Mouse (Mus musculus) cerebellum, postnatal 10 days (tissue): ENCODE measurements around the gene Arhgap33.
"Not testable (repeated sequence)": the region's sequence is repeated elsewhere in the genome, so short reads cannot be mapped to it uniquely, and the experiment has no call there.

ENCODE experiments used
- DNase-seq, 2 experiments: peaks; one replicate each; pipeline ENCODE4 v3.0.0; 2021; ENCODE audit warnings: mixed read lengths in 2 of 2

The Arhgap33 gene

DNA sequence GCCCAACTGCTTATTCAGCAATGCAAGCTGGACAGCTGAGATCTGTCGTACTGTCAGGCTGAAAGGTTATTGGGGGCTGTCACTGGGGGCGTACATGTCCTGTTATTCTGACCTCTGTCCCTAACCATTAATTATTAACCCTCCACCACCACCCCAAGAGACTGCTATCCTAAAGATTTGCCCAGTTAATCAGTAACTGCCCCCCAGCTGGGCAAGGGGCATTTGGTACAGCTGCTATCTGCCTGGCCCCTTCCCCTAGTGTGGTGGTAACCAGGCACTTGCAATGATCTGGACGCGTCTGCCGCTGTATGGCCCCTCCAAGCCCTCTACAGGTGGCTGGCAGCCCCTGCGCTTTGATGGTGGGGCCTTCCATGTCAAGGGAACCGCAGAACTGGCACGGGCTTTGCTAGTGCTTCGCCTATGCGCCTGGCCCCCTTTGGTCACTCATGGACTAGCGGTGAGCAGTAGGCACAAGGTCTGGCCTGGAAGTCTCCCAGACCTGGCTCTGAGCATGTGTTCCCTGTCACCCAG is 41.4 kb downstream of the Arhgap33 start, which contains the start of gene Prodh2:
TSS of gene Prodh2 (plus strand) at position 222 of the 531 bp plus-strand sequence.
- no peak for DNase-seq

DNA sequence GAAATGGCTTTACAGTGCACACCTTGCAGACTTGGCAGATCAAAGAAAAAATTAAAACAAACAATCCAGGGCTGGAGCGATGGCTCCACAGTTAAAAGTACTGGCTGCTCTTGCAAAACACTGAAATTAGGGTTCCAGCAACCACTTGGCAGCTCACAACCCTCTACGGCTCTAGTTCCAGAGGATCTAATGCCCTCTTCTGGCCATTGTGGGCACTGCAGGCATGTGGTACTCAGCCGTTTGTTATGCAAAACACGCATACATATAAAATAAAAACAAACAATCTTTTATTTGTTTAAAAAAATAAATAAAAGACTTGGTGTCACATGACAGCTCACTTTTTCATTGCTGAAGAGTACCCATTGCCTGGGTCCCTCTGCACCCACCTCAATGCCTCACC is 42.1 kb downstream of the Arhgap33 start:
- DNase-seq, result peak; percentile 94 to 97

DNA sequence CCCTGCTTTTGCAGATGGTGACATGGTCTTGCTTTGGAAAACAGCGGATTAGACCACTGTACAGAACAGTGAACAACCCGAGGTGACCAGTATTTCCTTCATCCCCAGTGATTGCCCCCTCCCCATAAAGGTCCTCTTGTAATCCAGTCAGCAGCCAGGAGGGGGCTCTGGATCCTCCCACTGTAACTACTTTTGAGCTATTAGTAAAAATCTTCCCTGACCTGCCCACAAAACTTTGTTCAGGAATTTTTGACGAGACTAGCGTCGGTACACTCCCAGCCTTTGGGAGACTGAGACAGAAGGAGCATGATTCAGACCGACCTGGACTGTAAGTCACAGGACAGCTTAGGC is 43.9 kb downstream of the Arhgap33 start:
- no peak for DNase-seq

DNA sequence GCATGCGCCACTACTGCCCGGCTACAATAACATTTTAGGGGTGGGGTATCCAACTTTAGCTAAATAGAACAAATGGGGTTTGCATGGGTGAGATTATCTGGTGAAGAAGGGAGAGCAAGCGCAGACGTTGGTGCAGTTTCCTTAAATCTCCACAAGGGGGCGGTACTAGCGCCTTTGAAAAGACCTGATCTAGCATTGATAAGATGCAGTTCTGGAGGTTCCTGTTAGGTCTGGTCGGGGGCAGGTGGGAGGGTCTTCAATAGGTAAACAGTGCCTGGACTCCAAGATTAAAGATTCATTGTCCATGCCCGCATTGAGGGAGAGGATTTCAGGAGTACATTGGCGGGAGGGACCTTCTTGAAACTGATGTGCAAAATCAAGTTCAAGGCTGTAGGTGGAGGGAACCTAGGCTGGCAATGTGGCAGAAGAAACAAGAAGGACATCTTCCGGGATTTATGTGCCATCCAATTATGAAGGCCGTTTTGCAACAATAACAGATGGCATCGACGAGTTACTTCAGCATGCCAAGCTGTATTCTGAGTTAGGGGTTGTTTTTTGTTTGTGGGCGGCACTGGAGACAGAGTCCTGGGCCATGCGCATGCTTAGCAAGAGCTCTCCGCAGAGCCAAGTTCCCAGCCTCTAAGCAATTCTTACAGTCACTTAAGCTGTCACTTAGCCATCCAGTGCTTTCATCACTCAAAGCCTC is 44.5 kb downstream of the Arhgap33 start:
- DNase-seq, result peak; percentile 74 to 83

DNA sequence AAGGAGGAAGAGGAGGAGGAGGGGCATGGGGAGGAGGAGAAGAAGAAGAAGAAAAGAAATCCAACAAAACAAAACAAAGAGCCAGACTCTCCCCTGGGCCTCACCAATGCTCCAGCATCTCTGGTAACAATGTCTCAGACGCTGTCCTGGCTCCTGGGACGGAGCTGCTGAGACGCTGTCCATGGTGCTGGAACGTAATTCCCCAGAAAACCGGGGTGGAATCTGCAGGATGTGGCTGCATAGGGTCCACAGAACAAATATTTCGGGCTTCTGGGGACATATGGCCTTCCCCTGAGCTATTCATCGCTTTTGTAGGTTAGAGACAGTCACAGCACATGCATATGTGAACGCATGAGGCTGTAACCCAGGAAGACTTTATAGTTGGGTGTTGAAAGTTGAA is 50.6 kb downstream of the Arhgap33 start:
- DNase-seq, result no peak

DNA sequence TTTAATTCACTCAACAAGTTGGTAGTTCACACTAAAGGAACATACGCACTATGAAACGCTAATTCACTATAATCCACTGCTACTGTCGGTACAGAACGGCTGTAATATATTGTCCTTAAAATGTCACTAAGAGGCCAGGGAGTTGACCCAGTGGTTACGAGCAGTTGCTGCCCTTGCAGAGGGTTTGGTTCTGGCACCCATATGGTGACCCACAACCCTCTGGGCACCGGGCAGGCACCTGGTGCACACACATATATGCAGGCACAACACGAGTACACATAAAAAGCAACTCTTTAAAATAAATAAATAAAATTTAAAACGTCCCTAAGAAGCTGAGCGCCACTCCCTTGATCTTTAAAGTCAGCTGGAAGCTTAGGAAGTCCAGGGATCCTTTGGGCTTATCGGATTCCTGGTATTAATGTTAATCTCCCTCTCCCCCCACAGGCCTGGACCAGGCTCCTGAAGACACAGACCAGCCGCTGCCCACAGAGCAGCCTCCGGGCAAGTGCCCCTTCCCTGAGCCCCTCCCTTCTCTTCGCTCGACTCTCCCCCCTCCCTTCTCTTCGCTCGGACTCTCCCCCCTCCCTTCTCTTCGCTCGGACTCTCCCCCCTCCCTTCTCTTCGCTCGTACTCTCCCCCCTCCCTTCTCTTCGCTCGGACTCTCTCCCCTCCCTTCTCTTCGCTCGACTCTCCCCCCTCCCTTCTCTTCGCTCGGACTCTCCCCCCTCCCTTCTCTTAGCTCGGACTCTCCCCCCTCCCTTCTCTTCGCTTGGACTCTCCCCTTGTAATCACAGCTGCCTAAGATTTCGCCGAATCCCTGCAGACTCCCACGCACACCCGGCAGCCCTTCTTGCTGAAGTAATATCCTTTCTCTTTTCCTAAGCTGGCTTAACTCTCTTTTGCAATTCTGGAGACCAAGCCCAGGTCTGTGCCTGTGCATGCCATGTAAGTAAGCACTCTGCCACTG is 57.2 kb downstream of the Arhgap33 start:
- DNase-seq, result peak; percentile 72

DNA sequence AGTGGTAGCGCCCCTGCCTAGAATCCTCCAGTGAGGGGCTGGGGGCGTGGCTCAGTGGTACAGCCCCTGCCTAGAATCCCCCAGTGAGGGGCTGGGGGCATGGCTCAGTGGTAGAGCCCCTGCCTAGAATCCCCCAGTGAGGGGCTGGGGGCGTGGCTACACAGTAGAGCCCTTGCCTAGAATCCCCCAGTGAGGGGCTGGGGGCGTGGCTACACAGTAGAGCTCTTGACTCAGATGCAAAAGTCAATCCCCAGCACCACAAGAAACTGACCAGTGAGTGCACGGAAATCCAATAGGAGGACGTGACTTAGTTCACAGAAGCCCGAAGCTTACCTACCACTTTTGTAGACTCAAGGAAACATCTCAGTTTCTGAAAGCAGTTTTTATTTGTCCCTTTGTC is 58.7 kb downstream of the Arhgap33 start:
- not testable (repeated sequence) for DNase-seq

DNA sequence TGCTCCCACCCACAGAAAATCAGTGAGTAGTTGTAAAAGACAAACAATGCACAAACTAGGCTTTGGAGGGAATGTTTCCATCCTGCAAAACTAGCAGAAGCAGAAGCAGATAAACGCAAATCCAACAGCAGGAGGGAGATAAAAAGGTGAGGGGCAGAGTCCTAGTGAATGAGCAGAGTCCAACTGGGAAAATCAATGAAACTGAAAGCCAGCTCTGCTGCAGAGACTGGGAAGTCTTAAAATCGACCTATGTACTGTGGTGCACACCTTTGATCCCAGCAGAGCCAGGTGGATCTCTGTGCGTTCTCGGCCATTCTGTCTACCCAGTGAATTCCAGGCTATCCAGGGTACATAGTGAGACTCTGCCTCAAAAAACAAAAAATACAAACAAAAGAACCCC is 59.9 kb downstream of the Arhgap33 start:
- DNase-seq, result no peak

DNA sequence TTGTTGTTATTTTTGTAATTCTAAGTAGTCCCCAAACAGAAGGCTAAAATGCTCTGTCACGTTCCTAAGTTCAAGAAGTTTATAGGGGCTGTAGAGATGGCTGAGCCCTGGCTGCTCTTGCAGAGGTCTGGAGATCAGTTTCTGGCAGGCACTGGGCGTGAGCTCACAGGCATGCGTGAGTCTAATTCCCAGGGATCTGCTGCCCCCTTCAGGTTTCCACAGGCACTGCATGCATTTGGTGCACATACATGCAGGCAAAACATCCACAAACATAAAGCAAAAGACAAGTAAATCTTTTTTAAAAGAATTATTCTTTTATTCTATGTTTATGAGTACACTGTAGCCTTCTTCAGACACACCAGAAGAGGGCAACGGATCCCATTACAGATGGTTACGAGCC is 62.4 kb downstream of the Arhgap33 start:
- DNase-seq, result peak; percentile 80 to 85
